Mouse (Mus musculus) adipocyte (in vitro differentiated cells): ENCODE results near the gene Vsig10.

ENCODE experiments used
- DNase-seq: peaks from one replicate; pipeline ENCODE4 v3.0.0-alpha.2; 2016; ENCODE audit warnings: low spot score

Vsig10 gene

DNA sequence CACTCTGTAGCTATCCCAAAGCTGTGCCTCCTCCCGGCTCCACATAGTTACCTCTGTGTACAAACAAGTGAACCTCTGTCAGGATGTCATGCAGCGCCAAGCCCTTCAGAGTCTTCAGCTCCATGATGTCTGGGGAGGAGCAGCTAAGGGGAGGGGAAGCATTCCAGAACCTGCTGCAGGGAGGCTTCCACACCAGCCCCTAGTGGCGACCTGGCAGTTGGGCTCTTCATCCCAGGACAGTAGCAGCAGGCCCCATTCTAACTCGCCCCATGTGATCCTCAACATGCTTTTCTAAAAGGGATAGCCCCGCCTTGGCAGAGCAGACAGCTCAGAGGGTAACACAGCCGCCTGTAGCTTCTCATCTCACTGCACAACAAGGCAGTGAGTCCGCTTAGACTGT is 62.9 kb downstream of the Vsig10 start:
- DNase-seq = no peak

GRCm38 (mm10) chr5:117383198-117383597 is 64.3 kb downstream of the Vsig10 start:
- DNase-seq = no peak

DNA sequence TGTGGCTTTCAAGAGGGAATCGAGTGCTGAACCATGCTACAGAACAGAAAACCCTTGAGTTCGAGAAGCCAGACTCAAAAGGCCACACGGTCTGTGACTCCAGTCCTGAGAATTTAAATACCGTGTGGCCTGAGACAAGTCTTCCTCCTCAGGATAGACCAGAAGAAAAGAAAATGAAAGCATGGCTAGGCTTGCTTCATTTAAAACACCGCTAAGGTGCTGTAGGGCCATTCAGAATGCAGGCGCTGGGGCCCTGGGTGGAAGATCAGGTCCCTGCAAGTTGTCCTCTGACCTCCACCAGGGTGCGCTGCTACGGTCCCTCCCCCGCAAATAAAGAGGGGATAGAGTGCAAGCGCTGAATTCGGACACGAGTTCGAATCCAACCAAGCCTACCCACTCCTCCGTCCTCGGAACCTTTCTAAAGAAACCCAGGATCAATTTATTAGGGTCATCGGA is 69.4 kb downstream of the Vsig10 start:
- peak; percentile 50 for DNase-seq

- peak; percentile 92 for DNase-seq
These were observed 70.0 kb downstream of the Vsig10 start, which contains the start of gene Rfc5 for GRCm38 (mm10) chr5:117388877-117389276. Gene Rfc5, minus strand, starts transcription at chr5:117389047.

DNA sequence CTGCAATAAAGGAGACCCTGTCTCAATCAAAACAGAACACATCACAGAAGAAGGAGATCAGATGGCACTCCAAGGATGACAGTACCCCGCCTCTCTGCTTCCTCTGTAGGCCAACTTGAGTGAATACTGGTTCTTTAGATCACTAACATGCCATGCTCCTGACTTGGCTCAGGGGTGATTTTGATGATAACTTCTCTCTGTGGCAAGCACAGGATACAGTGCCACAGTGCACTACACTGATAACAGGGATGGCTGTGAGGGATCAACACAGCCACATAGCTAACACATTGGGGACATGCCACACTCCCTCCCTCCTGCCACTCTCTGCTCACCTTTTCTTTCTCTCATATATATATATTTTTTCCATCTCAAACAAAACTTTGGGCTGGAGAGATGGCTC is 72.0 kb downstream of the Vsig10 start:
- no peak for DNase-seq

DNA sequence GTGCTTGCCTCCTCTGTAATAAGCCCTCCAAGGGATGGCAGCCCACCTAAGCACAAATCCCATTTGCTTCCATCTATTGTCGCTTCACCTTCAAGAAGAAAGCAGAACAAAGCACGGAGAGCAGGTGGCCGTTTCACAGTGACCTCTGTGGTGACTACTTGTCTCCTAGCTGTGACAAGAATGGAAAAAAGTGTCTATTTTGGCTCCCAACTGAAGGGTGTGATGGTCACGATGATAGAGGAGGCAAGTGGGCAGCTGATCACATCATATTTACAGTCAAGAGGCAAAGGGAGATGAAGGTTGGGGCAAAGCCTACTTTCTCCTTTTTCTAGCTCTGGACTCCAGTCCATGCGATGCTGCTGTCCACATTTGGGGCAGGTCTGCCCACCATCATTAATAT is 77.0 kb downstream of the Vsig10 start:
- DNase-seq = no peak

GRCm38 (mm10) chr5:117396596-117397014 is 77.7 kb downstream of the Vsig10 start:
- no peak for DNase-seq

- no peak for DNase-seq
These were observed 78.5 kb downstream of the Vsig10 start for GRCm38 (mm10) chr5:117397371-117397770.

GRCm38 (mm10) chr5:117398007-117398550 is 79.2 kb downstream of the Vsig10 start:
- DNase-seq = no peak

DNA sequence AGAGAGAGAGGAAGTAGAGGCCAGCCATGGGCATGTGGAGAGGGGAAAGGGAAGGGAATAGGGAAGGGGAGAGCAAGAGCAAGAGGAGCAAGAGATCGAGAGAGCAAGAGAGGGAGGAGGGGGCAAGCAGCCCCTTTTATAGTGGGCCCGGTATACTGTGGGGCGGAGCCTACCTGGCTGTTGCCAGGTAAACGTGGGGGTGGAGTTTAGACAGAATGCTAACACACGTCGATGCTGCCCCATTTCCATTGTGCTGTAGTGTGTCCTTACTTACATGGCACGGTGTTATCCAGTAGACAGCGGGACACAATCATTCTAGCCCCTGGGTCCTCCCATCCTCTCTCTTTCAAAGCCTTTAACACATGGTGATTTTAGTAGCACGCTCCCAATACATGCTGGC is 80.4 kb downstream of the Vsig10 start:
- DNase-seq = no peak

GRCm38 (mm10) chr5:117403609-117404008 is 84.7 kb downstream of the Vsig10 start:
- DNase-seq = no peak
